Mouse (Mus musculus) E14TG2a.4 (cell line): ENCODE data around the gene Gm10226.

Experiments
- CTCF ChIP-seq: conservative IDR thresholded peaks from 2 replicates; pipeline ENCODE4 v1.5.1; 2014; ENCODE audit warnings: low read length
- NANOG ChIP-seq: IDR thresholded peaks from 2 replicates; pipeline ENCODE4 v1.6.1; 2014; ENCODE audit warnings: borderline replicate concordance, low read length, mixed read lengths

DNA sequence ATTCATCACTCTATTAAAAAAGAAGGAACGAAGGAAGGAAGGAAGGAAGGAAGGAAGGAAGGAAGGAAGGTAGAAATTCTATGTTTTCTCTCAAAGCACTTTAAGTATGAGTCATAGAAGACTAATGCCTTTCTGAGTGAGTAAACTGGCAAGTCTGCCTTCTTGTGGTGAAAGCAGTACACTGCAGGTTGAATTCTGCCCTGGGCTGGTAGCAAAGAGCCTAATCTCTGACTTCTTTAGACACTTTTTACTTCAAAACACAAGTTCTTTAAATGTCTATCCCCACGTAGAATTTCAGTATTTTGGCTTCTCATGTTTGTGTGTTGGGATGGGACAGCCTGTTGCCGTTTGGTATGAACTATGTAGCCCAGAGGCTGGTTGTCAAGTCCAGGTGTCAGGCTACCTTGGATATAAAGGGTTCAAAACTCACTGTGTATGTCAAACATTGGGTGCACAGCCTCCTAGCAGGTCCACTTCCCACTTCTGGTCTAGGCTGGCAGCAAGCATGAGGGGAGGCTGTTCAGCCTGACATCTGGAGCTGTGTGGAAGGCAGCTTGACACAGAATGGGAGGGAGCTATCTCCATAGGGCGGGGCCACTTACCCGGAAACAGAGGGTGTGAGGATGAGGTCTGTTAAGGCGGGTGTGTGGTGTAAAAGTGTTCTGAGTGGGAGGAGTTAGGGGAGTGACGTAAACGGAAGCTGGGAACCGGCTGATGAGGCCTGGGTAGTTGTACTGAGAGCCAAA is 12.2 kb upstream of the Gm10226 start:
- peak; percentile 86 for TF ChIP-seq CTCF
- TF ChIP-seq NANOG, result no peak
